Mouse (Mus musculus): ENCODE data around the gene Chfr. TPM values are rescaled to one million over a fixed set of nuclear protein-coding genes. Genes with fewer than 3 reads are reported as not detected.

The Chfr gene
- polyA plus RNA-seq, 1 experiment from 2014 or later = 37.0 TPM

DNA sequence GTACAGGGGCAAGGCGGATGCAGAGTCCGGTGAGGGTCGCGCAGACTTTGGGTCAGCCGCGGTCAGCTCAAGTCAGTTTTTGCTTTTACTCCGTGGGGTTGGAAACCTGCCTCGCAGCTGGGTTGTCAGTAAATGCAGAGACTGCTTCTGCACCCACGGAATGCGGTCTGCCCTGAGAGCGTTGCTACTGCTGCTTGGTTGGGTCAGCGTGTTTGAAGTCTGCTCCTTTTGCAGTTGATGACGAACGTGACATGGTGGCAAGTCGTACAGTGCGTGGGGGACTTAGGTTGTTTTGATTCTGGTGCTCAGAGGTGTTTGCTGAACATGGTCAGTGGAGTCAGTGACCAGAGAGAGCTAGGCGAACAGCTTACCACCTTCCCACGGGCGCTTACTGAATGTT is 41.4 kb downstream of the Chfr start:
- peak; percentile 14 for DNase-seq (ENCODE audit: low spot score)
- Histone ChIP-seq H3K27ac (ENCODE audit: low read length) (peak overlapping the region; percentile 88), H3K9ac (replicated peaks; ENCODE audit: low read depth) (peak overlapping the region; percentile 89), H3K36me3 (ENCODE audit: insufficient read depth, low read length) (no peaks in the 10 kb centered on the region), H3K4me3 (ENCODE audit: low read depth, low read length) (peak overlapping the region; percentile 66), H3K27me3 (replicated peaks; ENCODE audit: insufficient read depth, low read length) (no peaks in the 10 kb centered on the region), H3K9me3 (ENCODE audit: low read length) (no peaks in the 10 kb centered on the region), H3K4me2 (replicated peaks; ENCODE audit: low read depth, low read length) (peak overlapping the region; percentile 73), H3K4me1 (ENCODE audit: insufficient read depth, low read depth, low read length) (peaks cover 7% of the 10 kb centered on the region; the same call in 1 of the 2 replicates)
- WGBS = under 1% methylated on average over 19 of the region's 19 CpGs
- no peak for TF ChIP-seq EP300 (IDR thresholded peaks at IDR 0.05)
- no peak for TF ChIP-seq CTCF (IDR thresholded peaks at IDR 0.05)
- ATAC-seq = peak; percentile 3; the same call in 1 of the 2 replicates

GRCm38 (mm10) chr5:110178628-110179027 is 43.0 kb downstream of the Chfr start:
- TF ChIP-seq EP300 (IDR thresholded peaks at IDR 0.05) = no peak
- TF ChIP-seq CTCF (IDR thresholded peaks at IDR 0.05) = no peak
- no peak for ATAC-seq
- Histone ChIP-seq H3K4me3 (ENCODE audit: low read depth, low read length) (no peak overlapping the region), H3K4me2 (replicated peaks; ENCODE audit: low read depth, low read length) (no peak overlapping the region), H3K9me3 (ENCODE audit: low read length) (no peaks in the 10 kb centered on the region), H3K27ac (ENCODE audit: low read length) (no peak overlapping the region), H3K36me3 (ENCODE audit: insufficient read depth, low read length) (no peaks in the 10 kb centered on the region; the same call in 1 of the 2 replicates), H3K27me3 (replicated peaks; ENCODE audit: insufficient read depth, low read length) (no peaks in the 10 kb centered on the region), H3K4me1 (ENCODE audit: insufficient read depth, low read depth, low read length) (peaks cover 7% of the 10 kb centered on the region; the same call in 1 of the 2 replicates), H3K9ac (replicated peaks; ENCODE audit: low read depth) (no peak overlapping the region)
- no peak for DNase-seq (ENCODE audit: low spot score)
- WGBS = 74% methylated on average over 2 of the region's 2 CpGs

GRCm38 (mm10) chr5:110181716-110182115 is 46.1 kb downstream of the Chfr start:
- Histone ChIP-seq H3K9me3 (ENCODE audit: low read length) (no peaks in the 10 kb centered on the region), H3K36me3 (ENCODE audit: insufficient read depth, low read length) (peaks cover 25% of the 10 kb centered on the region; the same call in 1 of the 2 replicates), H3K4me2 (replicated peaks; ENCODE audit: low read depth, low read length) (no peak overlapping the region), H3K9ac (replicated peaks; ENCODE audit: low read depth) (no peak overlapping the region), H3K27ac (ENCODE audit: low read length) (no peak overlapping the region), H3K4me1 (ENCODE audit: insufficient read depth, low read depth, low read length) (peaks cover 7% of the 10 kb centered on the region; the same call in 1 of the 2 replicates), H3K4me3 (ENCODE audit: low read depth, low read length) (no peak overlapping the region), H3K27me3 (replicated peaks; ENCODE audit: insufficient read depth, low read length) (no peaks in the 10 kb centered on the region)
- WGBS = 91% methylated on average over 5 of the region's 5 CpGs
- no peak for ATAC-seq
- TF ChIP-seq EP300 (IDR thresholded peaks at IDR 0.05) (no peak), CTCF (IDR thresholded peaks at IDR 0.05) (no peak)
- no peak for DNase-seq (ENCODE audit: low spot score)

GRCm38 (mm10) chr5:110203164-110203895 is 67.7 kb downstream of the Chfr start:
- H3K27me3 ChIP-seq (replicated peaks; ENCODE audit: insufficient read depth, low read length) = no peaks in the 10 kb centered on the region
- WGBS = 88% methylated on average over 10 of the region's 10 CpGs

GRCm38 (mm10) chr5:110204777-110205176 is 69.1 kb downstream of the Chfr start:
- Histone ChIP-seq H3K9ac (replicated peaks; ENCODE audit: low read depth) (no peak overlapping the region), H3K9me3 (ENCODE audit: low read length) (no peaks in the 10 kb centered on the region), H3K27me3 (replicated peaks; ENCODE audit: insufficient read depth, low read length) (no peaks in the 10 kb centered on the region), H3K27ac (ENCODE audit: low read length) (no peak overlapping the region), H3K4me1 (ENCODE audit: insufficient read depth, low read depth, low read length) (no peaks in the 10 kb centered on the region), H3K36me3 (ENCODE audit: insufficient read depth, low read length) (peaks cover 60% of the 10 kb centered on the region), H3K4me2 (replicated peaks; ENCODE audit: low read depth, low read length) (no peak overlapping the region), H3K4me3 (ENCODE audit: low read depth, low read length) (no peak overlapping the region)
- TF ChIP-seq CTCF (IDR thresholded peaks at IDR 0.05) (peak; percentile 43), EP300 (IDR thresholded peaks at IDR 0.05) (no peak)
- ATAC-seq (no peak), DNase-seq (ENCODE audit: low spot score) (no peak)
- 73% methylated on average over 6 of the region's 6 CpGs for WGBS

More at GRCm38 (mm10) chr5:110203164-110203895, 67.7 kb downstream of the Chfr start:
- DNase-seq (ENCODE audit: low spot score) (no peak), ATAC-seq (no peak)
- TF ChIP-seq EP300 (IDR thresholded peaks at IDR 0.05) (no peak), CTCF (IDR thresholded peaks at IDR 0.05) (peak; percentile 44; the same call in 1 of the 2 replicates)
- Histone ChIP-seq H3K27ac (ENCODE audit: low read length) (no peak overlapping the region), H3K4me1 (ENCODE audit: insufficient read depth, low read depth, low read length) (no peaks in the 10 kb centered on the region), H3K9me3 (ENCODE audit: low read length) (no peaks in the 10 kb centered on the region), H3K4me2 (replicated peaks; ENCODE audit: low read depth, low read length) (no peak overlapping the region), H3K4me3 (ENCODE audit: low read depth, low read length) (no peak overlapping the region), H3K9ac (replicated peaks; ENCODE audit: low read depth) (no peak overlapping the region), H3K36me3 (ENCODE audit: insufficient read depth, low read length) (peaks cover 50% of the 10 kb centered on the region)

- Histone ChIP-seq H3K4me2 (replicated peaks; ENCODE audit: low read depth, low read length) (no peak overlapping the region), H3K36me3 (ENCODE audit: insufficient read depth, low read length) (peaks cover 65% of the 10 kb centered on the region), H3K27me3 (replicated peaks; ENCODE audit: insufficient read depth, low read length) (no peaks in the 10 kb centered on the region), H3K4me3 (ENCODE audit: low read depth, low read length) (no peak overlapping the region), H3K9ac (replicated peaks; ENCODE audit: low read depth) (no peak overlapping the region), H3K27ac (ENCODE audit: low read length) (no peak overlapping the region), H3K4me1 (ENCODE audit: insufficient read depth, low read depth, low read length) (no peaks in the 10 kb centered on the region), H3K9me3 (ENCODE audit: low read length) (no peaks in the 10 kb centered on the region)
- 74% methylated on average over 2 of the region's 2 CpGs for WGBS
- ATAC-seq = no peak
- DNase-seq (ENCODE audit: low spot score) = peak; percentile 7
- TF ChIP-seq EP300 (IDR thresholded peaks at IDR 0.05) (no peak), CTCF (IDR thresholded peaks at IDR 0.05) (no peak)
These were observed 75.7 kb downstream of the Chfr start for GRCm38 (mm10) chr5:110211312-110211711.
